Mouse (Mus musculus) CH12.LX (cell line): ENCODE data around the gene Ice1. TPM values are rescaled to one million over a fixed set of nuclear protein-coding genes. Genes with fewer than 3 reads are reported as not detected.

ENCODE experiments used
- DNase-seq: peaks from one replicate; pipeline ENCODE4 v3.0.0-alpha.2; 2013; ENCODE audit errors: extremely low read depth
- H3K27ac ChIP-seq: 2 replicates; pipeline ENCODE4 v1.5.1; 2012; ENCODE audit warnings: low read depth, mild to moderate bottlenecking, control low read depth, moderate library complexity; ENCODE audit not compliant: insufficient read depth
- H3K27me3 ChIP-seq: replicated peaks from 2 replicates; pipeline ENCODE3; 2012; ENCODE audit warnings: inconsistent platforms
- H3K36me3 ChIP-seq, 2 experiments: replicated peaks in 1 of 2; 2 replicates each; pipeline versions ENCODE3 to v1.6.1; 2012; ENCODE audit warnings: inconsistent platforms in 1 of 2, low read length in 1 of 2, mild to moderate bottlenecking in 1 of 2, mixed read lengths in 1 of 2, moderate library complexity in 1 of 2; ENCODE audit not compliant: control insufficient read depth in 1 of 2, insufficient read depth in 1 of 2
- H3K4me1 ChIP-seq, 2 experiments: 2 replicates each; pipeline ENCODE4 v1.6.1; 2012; ENCODE audit warnings: inconsistent platforms in 1 of 2, moderate library complexity in 1 of 2; ENCODE audit not compliant: insufficient read depth in 2 of 2, control insufficient read depth in 1 of 2
- H3K4me2 ChIP-seq: 2 replicates; pipeline ENCODE4 v1.6.1; 2012; ENCODE audit warnings: low read depth, mild to moderate bottlenecking, control low read depth; ENCODE audit not compliant: poor library complexity, insufficient read depth, severe bottlenecking
- H3K4me3 ChIP-seq, 3 experiments: fragments of 150-350 bp in 1 of 3; sonication (generic) in 1 of 3; replicated peaks in 1 of 3; 2 replicates each; pipeline versions ENCODE3 to v1.5.1; 2011 to 2012; ENCODE audit warnings: low read depth in 2 of 3, low read length in 2 of 3, mild to moderate bottlenecking in 2 of 3, moderate library complexity in 2 of 3, control low read depth in 1 of 3, improper control_type of control experiment in 1 of 3, inconsistent platforms in 1 of 3, mixed read lengths in 1 of 3; ENCODE audit not compliant: poor library complexity in 1 of 3
- H3K79me2 ChIP-seq: replicated peaks from 2 replicates; pipeline ENCODE4 v1.6.1; 2012; ENCODE audit warnings: mild to moderate bottlenecking, moderate library complexity; ENCODE audit not compliant: control insufficient read depth, poor library complexity, insufficient read depth, severe bottlenecking; ENCODE audit errors: extremely low read depth
- H3K9ac ChIP-seq: 2 replicates; pipeline ENCODE4 v1.6.1; 2012; ENCODE audit warnings: low read depth, mild to moderate bottlenecking, control low read depth, moderate library complexity; ENCODE audit not compliant: insufficient read depth
- H3K9me3 ChIP-seq: replicated peaks from 2 replicates; pipeline ENCODE3; 2012; ENCODE audit warnings: low read length, inconsistent platforms, mixed read lengths
- BHLHE40 ChIP-seq: IDR thresholded peaks from 2 replicates; pipeline ENCODE4 v1.6.1; 2011; ENCODE audit warnings: mild to moderate bottlenecking, low read depth, low read length, improper control_type of control experiment
- CHD1 ChIP-seq: IDR thresholded peaks from 2 replicates; pipeline ENCODE4 v1.6.1; 2012; ENCODE audit warnings: low read depth, low read length, improper control_type of control experiment, inconsistent platforms
- CHD2 ChIP-seq: IDR thresholded peaks from 2 replicates; pipeline ENCODE4 v1.6.1; 2011; ENCODE audit warnings: low read length, improper control_type of control experiment
- CTCF ChIP-seq, 2 experiments: IDR thresholded peaks in 1 of 2; conservative IDR thresholded peaks in 1 of 2; 2 replicates each; pipeline ENCODE4 v1.5.1; 2011 to 2012; ENCODE audit warnings: low read depth in 2 of 2, low read length in 2 of 2, improper control_type of control experiment in 1 of 2, inconsistent platforms in 1 of 2, mild to moderate bottlenecking in 1 of 2, moderate library complexity in 1 of 2
- E2F4 ChIP-seq: IDR thresholded peaks from 2 replicates; pipeline ENCODE4 v1.6.1; 2011; ENCODE audit warnings: low read depth, low read length, improper control_type of control experiment; ENCODE audit not compliant: insufficient replicate concordance
- ELF1 ChIP-seq: IDR thresholded peaks from 2 replicates; pipeline ENCODE4 v1.6.1; 2014; ENCODE audit warnings: low read depth, mild to moderate bottlenecking, inconsistent platforms, low read length, improper control_type of control experiment
- ETS1 ChIP-seq: conservative IDR thresholded peaks from 2 replicates; pipeline ENCODE4 v1.6.1; 2012; ENCODE audit warnings: low read depth, mild to moderate bottlenecking, inconsistent platforms, low read length, improper control_type of control experiment, moderate library complexity
- GABPA ChIP-seq: IDR thresholded peaks from 2 replicates; pipeline ENCODE4 v1.6.1; 2012; ENCODE audit warnings: low read depth, low read length, improper control_type of control experiment, inconsistent platforms; ENCODE audit not compliant: insufficient replicate concordance
- IRF4 ChIP-seq: IDR thresholded peaks from 2 replicates; pipeline ENCODE4 v1.6.1; 2014; ENCODE audit warnings: low read depth, mild to moderate bottlenecking, inconsistent platforms, low read length, improper control_type of control experiment
- JUN ChIP-seq: IDR thresholded peaks from 2 replicates; pipeline ENCODE4 v1.6.1; 2011; ENCODE audit warnings: low read depth, mild to moderate bottlenecking, low read length, improper control_type of control experiment, moderate library complexity; ENCODE audit not compliant: insufficient read depth
- KAT2A ChIP-seq: IDR thresholded peaks from 2 replicates; pipeline ENCODE4 v1.6.1; 2012; ENCODE audit warnings: low read length, improper control_type of control experiment, inconsistent platforms; ENCODE audit not compliant: insufficient replicate concordance
- MAFK ChIP-seq: IDR thresholded peaks from 2 replicates; pipeline ENCODE4 v1.6.1; 2011; ENCODE audit warnings: low read length, improper control_type of control experiment; ENCODE audit not compliant: insufficient replicate concordance
- MAX ChIP-seq: IDR thresholded peaks from 2 replicates; pipeline ENCODE4 v1.6.1; 2011; ENCODE audit warnings: low read length, improper control_type of control experiment
- MAZ ChIP-seq: IDR thresholded peaks from 2 replicates; pipeline ENCODE4 v1.6.1; 2012; ENCODE audit warnings: low read depth, mild to moderate bottlenecking, inconsistent platforms, low read length, improper control_type of control experiment, moderate library complexity
- MEF2A ChIP-seq: IDR thresholded peaks from 2 replicates; pipeline ENCODE4 v1.6.1; 2014; ENCODE audit warnings: low read depth, mild to moderate bottlenecking, inconsistent platforms, low read length, improper control_type of control experiment, borderline replicate concordance
- MYC ChIP-seq: IDR thresholded peaks from 2 replicates; pipeline ENCODE4 v1.6.1; 2011; ENCODE audit warnings: low read depth, mild to moderate bottlenecking, improper control_type of control experiment, low read length
- NELFE ChIP-seq: IDR thresholded peaks from 2 replicates; pipeline ENCODE4 v1.6.1; 2011; ENCODE audit warnings: low read depth, low read length, improper control_type of control experiment
- NRF1 ChIP-seq: IDR thresholded peaks from 2 replicates; pipeline ENCODE4 v1.6.1; 2014; ENCODE audit warnings: low read depth, mild to moderate bottlenecking, inconsistent platforms, low read length, improper control_type of control experiment, moderate library complexity
- PAX5 ChIP-seq: IDR thresholded peaks from 2 replicates; pipeline ENCODE4 v1.6.1; 2012; ENCODE audit warnings: low read length, inconsistent platforms, mixed read lengths
- POLR2A ChIP-seq: IDR thresholded peaks from 2 replicates; pipeline ENCODE4 v1.6.1; 2011; ENCODE audit warnings: low read depth, mild to moderate bottlenecking, improper control_type of control experiment, low read length
- POLR2AphosphoS2 ChIP-seq: IDR thresholded peaks from 2 replicates; pipeline ENCODE4 v1.6.1; 2011; ENCODE audit warnings: low read depth, low read length, improper control_type of control experiment
- SMC3 ChIP-seq: IDR thresholded peaks from 2 replicates; pipeline ENCODE4 v1.6.1; 2011; ENCODE audit warnings: low read depth, low read length, improper control_type of control experiment
- TBP ChIP-seq: conservative IDR thresholded peaks from 2 replicates; pipeline ENCODE4 v1.6.1; 2011; ENCODE audit warnings: low read depth, low read length, improper control_type of control experiment
- UBTF ChIP-seq: IDR thresholded peaks from 2 replicates; pipeline ENCODE4 v1.6.1; 2012; ENCODE audit warnings: low read depth, mild to moderate bottlenecking, inconsistent platforms, low read length, improper control_type of control experiment, moderate library complexity
- USF1 ChIP-seq: IDR thresholded peaks from 2 replicates; pipeline ENCODE4 v1.6.1; 2014; ENCODE audit warnings: low read depth, mild to moderate bottlenecking, inconsistent platforms, low read length, improper control_type of control experiment
- USF2 ChIP-seq: conservative IDR thresholded peaks from 2 replicates; pipeline ENCODE4 v1.6.1; 2011; ENCODE audit warnings: low read depth, low read length, improper control_type of control experiment
- ZKSCAN1 ChIP-seq: IDR thresholded peaks from 2 replicates; pipeline ENCODE4 v1.6.1; 2012; ENCODE audit warnings: low read depth, inconsistent platforms, low read length, improper control_type of control experiment, borderline replicate concordance
- ZNF384 ChIP-seq: IDR thresholded peaks from 2 replicates; pipeline ENCODE4 v1.6.1; 2012; ENCODE audit warnings: low read depth, low read length, improper control_type of control experiment, inconsistent platforms
- dilution Hi-C: fragments of 300-500 bp; cut with MboI; formaldehyde crosslinking; loops from 2 replicates; pipeline ENCODE4 v1.14.3; 2020; ENCODE audit warnings: low sequenced_read_pairs; ENCODE audit not compliant: extremely low pct_unique_long_range_greater_than_20kb, extremely low pct_ligation_motif_present
- in situ Hi-C: fragments of 300-500 bp; cut with MboI; formaldehyde crosslinking; loops from 3 replicates; pipeline ENCODE4 v1.14.3; 2019; ENCODE audit warnings: low sequenced_read_pairs, low pct_ligation_motif_present, low pct_unique_long_range_greater_than_20kb, mixed read lengths
- polyA plus RNA-seq: library from polyadenylated mRNA; unstranded; fragments of >175 nt; gene quantifications from 2 replicates; pipeline ENCODE4 v1.2.1, GENCODE M21; 2012; ENCODE audit warnings: low read depth; ENCODE audit not compliant: insufficient read length
- total RNA-seq, 2 experiments: library from RNA; depleted of rRNA; stranded (reverse); fragments of 300-350 nt in 1 of 2; fragments of >200 nt in 1 of 2; gene quantifications; 2 replicates each; pipeline ENCODE4 v1.2.3; 2012 to 2014

Ice1 gene
- total and polyA plus RNA-seq, 3 experiments, result 25.5 to 29.5 (median 25.8) TPM

DNA sequence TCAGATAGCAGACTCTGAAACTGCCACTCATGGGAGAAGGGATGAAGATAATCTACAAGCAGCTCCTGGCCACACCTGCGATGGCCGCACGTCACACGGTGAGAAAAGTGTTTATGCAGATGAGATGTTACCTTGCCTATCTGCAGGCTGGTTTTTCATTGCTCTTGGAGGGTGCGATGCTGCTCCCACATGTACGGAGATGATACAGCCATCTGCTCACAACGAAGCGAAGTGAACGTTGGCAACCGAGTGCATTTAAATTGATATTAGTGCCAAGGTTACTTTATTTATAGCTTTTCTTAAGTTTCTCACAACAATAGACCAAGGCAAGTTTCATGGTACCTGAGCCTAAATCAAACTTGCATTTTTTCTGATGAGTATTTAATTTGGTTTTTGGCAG is 37.6 kb upstream of the Ice1 start:
- H3K27me3 ChIP-seq, result no peaks in the 10 kb centered on the region
- dilution Hi-C loops, result no loop called here
- TF ChIP-seq MAZ, result no peak
- no peak for TF ChIP-seq GABPA
- no peak for TF ChIP-seq NRF1
- no peak for TF ChIP-seq ETS1
- no peak for TF ChIP-seq CTCF (conservative IDR thresholded peaks at IDR 0.05 in 1 of 2, IDR thresholded peaks at IDR 0.05 in 1 of 2; ENCODE audit: low read depth in 2 of 2, low read length in 2 of 2)
- TF ChIP-seq ELF1, result no peak
- TF ChIP-seq SMC3, result no peak
- no peak for TF ChIP-seq USF1
- no peak for TF ChIP-seq UBTF
- no peak for TF ChIP-seq NELFE
- no peak for TF ChIP-seq CHD1
- TF ChIP-seq USF2, result no peak
- no peak for TF ChIP-seq KAT2A
- no peak for TF ChIP-seq POLR2A
- no peak for TF ChIP-seq E2F4
- TF ChIP-seq MYC, result no peak
- no peak for TF ChIP-seq MAFK
- no peak for TF ChIP-seq PAX5
- no peak overlapping the region for H3K9ac ChIP-seq
- in situ Hi-C loops, result no loop called here
- H3K9me3 ChIP-seq, result no peaks in the 10 kb centered on the region
- no peaks in the 10 kb centered on the region for H3K36me3 ChIP-seq
- no peak overlapping the region for H3K4me3 ChIP-seq
- H3K4me2 ChIP-seq, result no peak overlapping the region
- no peak for DNase-seq
- no peaks in the 10 kb centered on the region for H3K79me2 ChIP-seq
- peaks cover 0 to 3% of the 10 kb centered on the region in 2 experiments; a peak in 1 of 4 replicates for H3K4me1 ChIP-seq
- H3K27ac ChIP-seq, result no peak overlapping the region

DNA sequence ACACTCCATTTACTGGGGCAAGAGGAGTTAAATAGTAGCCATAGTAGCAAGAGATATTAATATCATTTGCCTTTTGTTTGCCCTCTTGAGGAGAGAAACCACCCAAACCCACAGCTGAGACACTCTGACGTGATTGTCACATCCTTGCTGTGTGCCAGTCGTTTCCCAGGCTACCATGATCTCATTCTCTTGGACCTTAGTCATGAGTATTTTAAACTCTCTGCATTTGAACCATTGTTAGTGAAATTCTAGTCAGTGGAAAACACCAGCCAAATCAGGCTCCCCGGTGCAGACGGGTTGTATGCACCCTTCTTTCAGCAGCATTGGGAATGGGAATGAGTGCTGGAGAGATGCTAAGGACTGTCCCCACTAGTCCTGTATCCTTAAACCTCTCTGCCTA is 32.6 kb upstream of the Ice1 start:
- in situ Hi-C loops (no loop called here), dilution Hi-C loops (no loop called here)
- DNase-seq, result no peak
- no peaks in the 10 kb centered on the region for H3K36me3 ChIP-seq
- H3K4me3 ChIP-seq, result no peak overlapping the region
- H3K79me2 ChIP-seq, result no peaks in the 10 kb centered on the region
- H3K4me2 ChIP-seq, result no peak overlapping the region
- no peak overlapping the region for H3K27ac ChIP-seq
- H3K27me3 ChIP-seq, result no peaks in the 10 kb centered on the region
- H3K9ac ChIP-seq, result no peak overlapping the region
- no peaks in the 10 kb centered on the region for H3K4me1 ChIP-seq
- TF ChIP-seq CHD2 (no peak), MEF2A (no peak), E2F4 (no peak), ZNF384 (no peak), UBTF (no peak), ZKSCAN1 (no peak), USF1 (no peak), MAFK (no peak), MAX (no peak), KAT2A (no peak), GABPA (no peak), IRF4 (no peak), MAZ (no peak), BHLHE40 (no peak), JUN (no peak), POLR2AphosphoS2 (no peak), NELFE (no peak), TBP (no peak), USF2 (no peak)
- H3K9me3 ChIP-seq, result no peaks in the 10 kb centered on the region
